Mouse (Mus musculus) embryonic fibroblast, embryonic 13.5 days (primary cell): ENCODE measurements around the gene Gm9972.

Experiments used
- CTCF ChIP-seq: IDR thresholded peaks from 2 replicates; pipeline ENCODE4 v1.5.1; 2011; ENCODE audit warnings: mild to moderate bottlenecking, control low read depth, low read length, moderate library complexity, borderline replicate concordance; ENCODE audit not compliant: insufficient read depth
- POLR2A ChIP-seq: IDR thresholded peaks from 2 replicates; pipeline ENCODE4 v1.6.1; 2011; ENCODE audit warnings: low read depth, mild to moderate bottlenecking, control low read depth, low read length, moderate library complexity

DNA sequence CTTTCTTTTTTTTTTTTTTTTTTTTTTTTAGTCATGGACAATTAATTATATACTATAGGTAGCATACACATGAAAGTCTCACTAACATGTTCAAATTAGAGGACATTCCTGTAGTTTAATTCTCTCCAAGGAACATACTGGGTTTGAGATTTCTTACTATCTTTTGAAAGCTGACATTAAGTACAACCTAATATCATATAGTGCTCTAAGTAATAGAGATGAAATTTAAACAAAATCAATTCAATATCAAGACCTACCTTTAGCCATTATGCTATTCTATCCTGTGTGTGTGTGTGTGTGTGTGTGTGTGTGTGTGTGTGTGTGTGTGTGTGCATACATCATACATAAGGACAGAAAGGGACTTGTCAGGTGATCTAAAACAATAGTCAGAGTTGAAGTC lies at the start of gene Gm9972:
- TF ChIP-seq CTCF (no peak), POLR2A (no peak)
